Mouse (Mus musculus) embryonic fibroblast, embryonic 13.5 days (primary cell): ENCODE data around the gene Hivep3.

Experiments used
- CTCF ChIP-seq: IDR thresholded peaks from 2 replicates; pipeline ENCODE4 v1.5.1; 2011; ENCODE audit warnings: mild to moderate bottlenecking, control low read depth, low read length, moderate library complexity, borderline replicate concordance; ENCODE audit not compliant: insufficient read depth
- POLR2A ChIP-seq: IDR thresholded peaks from 2 replicates; pipeline ENCODE4 v1.6.1; 2011; ENCODE audit warnings: low read depth, mild to moderate bottlenecking, control low read depth, low read length, moderate library complexity

- TF ChIP-seq POLR2A, result no peak
- TF ChIP-seq CTCF, result no peak
Measured at GRCm38 (mm10) chr4:120107787-120108186, 374.2 kb downstream of the Hivep3 start.
